Mouse (Mus musculus): ENCODE results near the gene Gatd1. TPM values are rescaled to one million over a fixed set of nuclear protein-coding genes. Genes with fewer than 3 reads are reported as not detected.

Gatd1 gene
- polyA plus RNA-seq, 1 experiment, result 33.6 TPM

GRCm38 (mm10) chr7:141428701-141429100 lies 14.8 kb upstream of the Gatd1 start:
- H3K27ac ChIP-seq (ENCODE audit: control insufficient read depth, insufficient read depth, low read depth, low read length, poor library complexity), result no peak overlapping the region
- no peak overlapping the region for H3K4me3 ChIP-seq (replicated peaks; ENCODE audit: control insufficient read depth, low read depth, low read length)
- no peaks in the 10 kb centered on the region; the same call in 1 of the 2 replicates for H3K4me1 ChIP-seq (ENCODE audit: control insufficient read depth, insufficient read depth, low read length)
- 78% methylated on average over 5 of the region's 5 CpGs for WGBS
- TF ChIP-seq POLR2A (IDR thresholded peaks at IDR 0.05; ENCODE audit: borderline replicate concordance, control insufficient read depth, low read depth, low read length) (no peak), CTCF (IDR thresholded peaks at IDR 0.05; ENCODE audit: control insufficient read depth, insufficient read depth, low read length) (no peak)

- no peak overlapping the region for H3K27ac ChIP-seq (ENCODE audit: control insufficient read depth, insufficient read depth, low read depth, low read length, poor library complexity)
- TF ChIP-seq CTCF (IDR thresholded peaks at IDR 0.05; ENCODE audit: control insufficient read depth, insufficient read depth, low read length) (no peak), POLR2A (IDR thresholded peaks at IDR 0.05; ENCODE audit: borderline replicate concordance, control insufficient read depth, low read depth, low read length) (no peak)
- no peaks in the 10 kb centered on the region; the same call in 1 of the 2 replicates for H3K4me1 ChIP-seq (ENCODE audit: control insufficient read depth, insufficient read depth, low read length)
- no peak overlapping the region for H3K4me3 ChIP-seq (replicated peaks; ENCODE audit: control insufficient read depth, low read depth, low read length)
- 80% methylated on average over 12 of the region's 12 CpGs for WGBS
Observed at GRCm38 (mm10) chr7:141426948-141427730, 13.2 kb upstream of the Gatd1 start.

- Histone ChIP-seq H3K4me1 (ENCODE audit: control insufficient read depth, insufficient read depth, low read length) (no peaks in the 10 kb centered on the region), H3K27ac (ENCODE audit: control insufficient read depth, insufficient read depth, low read depth, low read length, poor library complexity) (no peak overlapping the region), H3K4me3 (replicated peaks; ENCODE audit: control insufficient read depth, low read depth, low read length) (no peak overlapping the region)
- no peak for TF ChIP-seq CTCF (IDR thresholded peaks at IDR 0.05; ENCODE audit: control insufficient read depth, insufficient read depth, low read length)
- TF ChIP-seq POLR2A (IDR thresholded peaks at IDR 0.05; ENCODE audit: borderline replicate concordance, control insufficient read depth, low read depth, low read length), result no peak
- 67% methylated on average over 4 of the region's 4 CpGs for WGBS
Observed at GRCm38 (mm10) chr7:141423811-141424210, 9.9 kb upstream of the Gatd1 start.

GRCm38 (mm10) chr7:141420030-141420702 lies 6.2 kb upstream of the Gatd1 start:
- 77% methylated on average over 9 of the region's 9 CpGs for WGBS
- Histone ChIP-seq H3K4me1 (ENCODE audit: control insufficient read depth, insufficient read depth, low read length) (no peaks in the 10 kb centered on the region), H3K27ac (ENCODE audit: control insufficient read depth, insufficient read depth, low read depth, low read length, poor library complexity) (no peak overlapping the region), H3K4me3 (replicated peaks; ENCODE audit: control insufficient read depth, low read depth, low read length) (no peak overlapping the region)
- no peak for TF ChIP-seq CTCF (IDR thresholded peaks at IDR 0.05; ENCODE audit: control insufficient read depth, insufficient read depth, low read length)
- no peak for TF ChIP-seq POLR2A (IDR thresholded peaks at IDR 0.05; ENCODE audit: borderline replicate concordance, control insufficient read depth, low read depth, low read length)

GRCm38 (mm10) chr7:141418970-141419369 lies 5.0 kb upstream of the Gatd1 start:
- Histone ChIP-seq H3K27ac (ENCODE audit: control insufficient read depth, insufficient read depth, low read depth, low read length, poor library complexity) (no peak overlapping the region), H3K4me1 (ENCODE audit: control insufficient read depth, insufficient read depth, low read length) (no peaks in the 10 kb centered on the region), H3K4me3 (replicated peaks; ENCODE audit: control insufficient read depth, low read depth, low read length) (no peak overlapping the region)
- 29% methylated on average over 7 of the region's 7 CpGs for whole genome bisulfite sequencing
- TF ChIP-seq CTCF (IDR thresholded peaks at IDR 0.05; ENCODE audit: control insufficient read depth, insufficient read depth, low read length), result no peak
- no peak for TF ChIP-seq POLR2A (IDR thresholded peaks at IDR 0.05; ENCODE audit: borderline replicate concordance, control insufficient read depth, low read depth, low read length)

- H3K4me3 ChIP-seq (replicated peaks; ENCODE audit: control insufficient read depth, low read depth, low read length), result no peak overlapping the region
- 76% methylated on average over 8 of the region's 8 CpGs for WGBS
- TF ChIP-seq CTCF (IDR thresholded peaks at IDR 0.05; ENCODE audit: control insufficient read depth, insufficient read depth, low read length), result no peak
- no peak for TF ChIP-seq POLR2A (IDR thresholded peaks at IDR 0.05; ENCODE audit: borderline replicate concordance, control insufficient read depth, low read depth, low read length)
- H3K4me1 ChIP-seq (ENCODE audit: control insufficient read depth, insufficient read depth, low read length), result no peaks in the 10 kb centered on the region
- H3K27ac ChIP-seq (ENCODE audit: control insufficient read depth, insufficient read depth, low read depth, low read length, poor library complexity), result no peak overlapping the region
Observed at GRCm38 (mm10) chr7:141417731-141418681, 4.1 kb upstream of the Gatd1 start.

GRCm38 (mm10) chr7:141416144-141416841 lies 2.4 kb upstream of the Gatd1 start:
- WGBS, result 78% methylated on average over 6 of the region's 6 CpGs

More at GRCm38 (mm10) chr7:141416144-141416841, 2.4 kb upstream of the Gatd1 start:
- Histone ChIP-seq H3K4me1 (ENCODE audit: control insufficient read depth, insufficient read depth, low read length) (no peaks in the 10 kb centered on the region), H3K27ac (ENCODE audit: control insufficient read depth, insufficient read depth, low read depth, low read length, poor library complexity) (no peak overlapping the region), H3K4me3 (replicated peaks; ENCODE audit: control insufficient read depth, low read depth, low read length) (no peak overlapping the region)
- no peak for TF ChIP-seq CTCF (IDR thresholded peaks at IDR 0.05; ENCODE audit: control insufficient read depth, insufficient read depth, low read length)
- no peak for TF ChIP-seq POLR2A (IDR thresholded peaks at IDR 0.05; ENCODE audit: borderline replicate concordance, control insufficient read depth, low read depth, low read length)

Data from bone marrow, adult 2 months (tissue).